Mouse (Mus musculus): ENCODE measurements around the gene Apol7b. TPM values are rescaled to one million over a fixed set of nuclear protein-coding genes. Genes with fewer than 3 reads are reported as not detected.
"Not testable (repeated sequence)": the region's sequence is repeated elsewhere in the genome, so short reads cannot be mapped to it uniquely, and the experiment has no call there.

Gene Apol7b
- total and polyA plus RNA-seq, 2 experiments from 2014 or later = not detected

GRCm38 (mm10) chr15:77449927-77450326, 2.6 kb upstream of the Apol7b start:
- WGBS = 62% methylated on average over 10 of the region's 10 CpGs

GRCm38 (mm10) chr15:77445668-77446067, 1.6 kb downstream of the Apol7b start:
- H3K27me3 ChIP-seq (ENCODE audit: insufficient read depth, low read length); DNase-seq (ENCODE audit: low spot score); H3K9ac ChIP-seq (replicated peaks; ENCODE audit: low read length, poor library complexity, severe bottlenecking); H3K9me3 ChIP-seq (ENCODE audit: low read length); ATAC-seq (ENCODE audit: low FRiP score); H3K4me1 ChIP-seq (ENCODE audit: insufficient read depth, low read length); H3K4me3 ChIP-seq (ENCODE audit: low read depth, low read length); H3K27ac ChIP-seq (ENCODE audit: low read depth, low read length); H3K36me3 ChIP-seq (ENCODE audit: insufficient read depth, low read length); H3K4me2 ChIP-seq (ENCODE audit: low read depth, low read length, poor library complexity, severe bottlenecking): not testable (repeated sequence)
- WGBS = 89% methylated on average over 1 of the region's 1 CpGs

More at GRCm38 (mm10) chr15:77449927-77450326, 2.6 kb upstream of the Apol7b start:
- not testable (repeated sequence) for H3K4me2 ChIP-seq (ENCODE audit: low read depth, low read length, poor library complexity, severe bottlenecking); DNase-seq (ENCODE audit: low spot score); H3K9ac ChIP-seq (replicated peaks; ENCODE audit: low read length, poor library complexity, severe bottlenecking); H3K4me3 ChIP-seq (ENCODE audit: low read depth, low read length); H3K9me3 ChIP-seq (ENCODE audit: low read length); H3K36me3 ChIP-seq (ENCODE audit: insufficient read depth, low read length); ATAC-seq (ENCODE audit: low FRiP score); H3K4me1 ChIP-seq (ENCODE audit: insufficient read depth, low read length); H3K27ac ChIP-seq (ENCODE audit: low read depth, low read length); H3K27me3 ChIP-seq (ENCODE audit: insufficient read depth, low read length)
- TF ChIP-seq CTCF (IDR thresholded peaks at IDR 0.05) = peak; percentile 4; the same call in 1 of the 2 replicates

- not testable (repeated sequence) for ATAC-seq (ENCODE audit: low FRiP score); H3K9ac ChIP-seq (replicated peaks; ENCODE audit: low read length, poor library complexity, severe bottlenecking); H3K4me3 ChIP-seq (ENCODE audit: low read depth, low read length); H3K9me3 ChIP-seq (ENCODE audit: low read length); H3K27me3 ChIP-seq (ENCODE audit: insufficient read depth, low read length); H3K36me3 ChIP-seq (ENCODE audit: insufficient read depth, low read length); H3K4me2 ChIP-seq (ENCODE audit: low read depth, low read length, poor library complexity, severe bottlenecking); H3K27ac ChIP-seq (ENCODE audit: low read depth, low read length); H3K4me1 ChIP-seq (ENCODE audit: insufficient read depth, low read length)
- WGBS = 50% methylated on average over 8 of the region's 8 CpGs
- DNase-seq (ENCODE audit: low spot score) = peak; percentile 19
Measured at GRCm38 (mm10) chr15:77444746-77445145, 2.5 kb downstream of the Apol7b start.

GRCm38 (mm10) chr15:77428690-77429448, 18.4 kb downstream of the Apol7b start:
- H3K27me3 ChIP-seq (ENCODE audit: insufficient read depth, low read length); H3K4me2 ChIP-seq (ENCODE audit: low read depth, low read length, poor library complexity, severe bottlenecking); H3K4me1 ChIP-seq (ENCODE audit: insufficient read depth, low read length); H3K9ac ChIP-seq (replicated peaks; ENCODE audit: low read length, poor library complexity, severe bottlenecking); DNase-seq (ENCODE audit: low spot score); H3K9me3 ChIP-seq (ENCODE audit: low read length); H3K27ac ChIP-seq (ENCODE audit: low read depth, low read length); ATAC-seq (ENCODE audit: low FRiP score); H3K4me3 ChIP-seq (ENCODE audit: low read depth, low read length); H3K36me3 ChIP-seq (ENCODE audit: insufficient read depth, low read length): not testable (repeated sequence)
- WGBS = 63% methylated on average over 8 of the region's 10 CpGs

GRCm38 (mm10) chr15:77422925-77423324, 24.4 kb downstream of the Apol7b start:
- H3K36me3 ChIP-seq (ENCODE audit: insufficient read depth, low read length); H3K4me1 ChIP-seq (ENCODE audit: insufficient read depth, low read length); DNase-seq (ENCODE audit: low spot score); H3K27me3 ChIP-seq (ENCODE audit: insufficient read depth, low read length); H3K27ac ChIP-seq (ENCODE audit: low read depth, low read length); H3K9ac ChIP-seq (replicated peaks; ENCODE audit: low read length, poor library complexity, severe bottlenecking); H3K4me3 ChIP-seq (ENCODE audit: low read depth, low read length); ATAC-seq (ENCODE audit: low FRiP score); H3K9me3 ChIP-seq (ENCODE audit: low read length); H3K4me2 ChIP-seq (ENCODE audit: low read depth, low read length, poor library complexity, severe bottlenecking): not testable (repeated sequence)
- WGBS = 87% methylated on average over 3 of the region's 7 CpGs

GRCm38 (mm10) chr15:77419657-77420056, 27.6 kb downstream of the Apol7b start:
- H3K9ac ChIP-seq (replicated peaks; ENCODE audit: low read length, poor library complexity, severe bottlenecking); ATAC-seq (ENCODE audit: low FRiP score): not testable (repeated sequence)
- WGBS = no CpG with 5 or more reads among the region's 3 CpGs

GRCm38 (mm10) chr15:77416655-77417333, 30.5 kb downstream of the Apol7b start:
- H3K4me1 ChIP-seq (ENCODE audit: insufficient read depth, low read length); H3K27me3 ChIP-seq (ENCODE audit: insufficient read depth, low read length); H3K9me3 ChIP-seq (ENCODE audit: low read length); H3K27ac ChIP-seq (ENCODE audit: low read depth, low read length); H3K9ac ChIP-seq (replicated peaks; ENCODE audit: low read length, poor library complexity, severe bottlenecking); H3K4me3 ChIP-seq (ENCODE audit: low read depth, low read length); H3K36me3 ChIP-seq (ENCODE audit: insufficient read depth, low read length); H3K4me2 ChIP-seq (ENCODE audit: low read depth, low read length, poor library complexity, severe bottlenecking); DNase-seq (ENCODE audit: low spot score): not testable (repeated sequence)
- ATAC-seq (ENCODE audit: low FRiP score) = peak; percentile 49; the same call in 1 of the 2 replicates
- WGBS = 29% methylated on average over 2 of the region's 10 CpGs

More at GRCm38 (mm10) chr15:77419657-77420056, 27.6 kb downstream of the Apol7b start:
- not testable (repeated sequence) for H3K36me3 ChIP-seq (ENCODE audit: insufficient read depth, low read length); H3K4me1 ChIP-seq (ENCODE audit: insufficient read depth, low read length); DNase-seq (ENCODE audit: low spot score); H3K27me3 ChIP-seq (ENCODE audit: insufficient read depth, low read length); H3K4me3 ChIP-seq (ENCODE audit: low read depth, low read length); H3K9me3 ChIP-seq (ENCODE audit: low read length); H3K4me2 ChIP-seq (ENCODE audit: low read depth, low read length, poor library complexity, severe bottlenecking); H3K27ac ChIP-seq (ENCODE audit: low read depth, low read length)

GRCm38 (mm10) chr15:77415653-77416052, 31.6 kb downstream of the Apol7b start:
- not testable (repeated sequence) for H3K36me3 ChIP-seq (ENCODE audit: insufficient read depth, low read length); H3K4me1 ChIP-seq (ENCODE audit: insufficient read depth, low read length); H3K9ac ChIP-seq (replicated peaks; ENCODE audit: low read length, poor library complexity, severe bottlenecking); H3K4me3 ChIP-seq (ENCODE audit: low read depth, low read length); H3K4me2 ChIP-seq (ENCODE audit: low read depth, low read length, poor library complexity, severe bottlenecking); DNase-seq (ENCODE audit: low spot score); ATAC-seq (ENCODE audit: low FRiP score); H3K27ac ChIP-seq (ENCODE audit: low read depth, low read length); H3K27me3 ChIP-seq (ENCODE audit: insufficient read depth, low read length); H3K9me3 ChIP-seq (ENCODE audit: low read length)
- 84% methylated on average over 2 of the region's 2 CpGs for WGBS

All from midbrain, postnatal 0 days (tissue).